Mouse (Mus musculus): ENCODE measurements at regions not wholly inside any gene's neighbourhood (a gene's known extent, or its start where the extent isn't known, plus 50 kb on each side); places are given as distances from the start of the nearest gene placed in this dataset.

DNA sequence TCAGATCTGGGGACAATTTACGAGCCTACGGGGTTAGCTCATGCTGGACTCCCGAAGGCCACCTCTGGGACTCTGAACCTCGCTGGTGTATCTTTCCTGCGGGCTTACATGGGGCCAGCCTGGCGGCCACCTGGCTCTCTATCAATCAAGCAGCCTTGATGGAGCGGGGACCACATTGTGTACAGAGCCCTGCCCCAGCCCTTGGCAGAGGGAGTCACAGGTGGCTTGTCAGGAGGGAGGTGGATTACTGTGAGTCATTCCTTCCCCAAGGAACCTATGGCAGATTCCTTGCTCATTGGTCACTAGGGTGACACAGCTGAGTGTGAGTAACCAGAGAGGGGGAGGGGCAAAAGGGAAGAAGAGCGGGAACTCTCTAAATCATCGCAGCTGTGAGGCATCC lies 105.8 kb upstream of the Vangl1 start:
- TF ChIP-seq CTCF (IDR thresholded peaks at IDR 0.05; ENCODE audit: extremely low read depth, insufficient read length, insufficient replicate concordance, low read depth, low read length) (no peak), POLR2A (IDR thresholded peaks at IDR 0.05; ENCODE audit: low read depth, low read length) (no peak)
